Mouse (Mus musculus) heart, embryonic 10.5 days (tissue): ENCODE results near the gene Tes3-ps. TPM values are rescaled to one million over a fixed set of nuclear protein-coding genes. Genes with fewer than 3 reads are reported as not detected.

ENCODE experiments used
- DNase-seq: peaks from one replicate; pipeline ENCODE4 v3.0.0-alpha.2; 2017; ENCODE audit warnings: low spot score
- H3K27ac ChIP-seq: fragments of 300-500 bp; sonication (generic); 2 replicates; pipeline ENCODE4 v1.5.1; 2016; ENCODE audit warnings: mild to moderate bottlenecking
- H3K27me3 ChIP-seq: fragments of 300-500 bp; sonication (generic); 2 replicates; pipeline ENCODE4 v1.6.1; 2016; ENCODE audit warnings: mild to moderate bottlenecking; ENCODE audit not compliant: poor library complexity, insufficient read depth, severe bottlenecking
- H3K36me3 ChIP-seq: fragments of 300-500 bp; sonication (generic); 2 replicates; pipeline ENCODE4 v1.6.1; 2016; ENCODE audit warnings: mild to moderate bottlenecking, moderate library complexity
- H3K4me1 ChIP-seq: fragments of 300-500 bp; sonication (generic); 2 replicates; pipeline ENCODE4 v1.6.1; 2016; ENCODE audit warnings: mild to moderate bottlenecking
- H3K4me3 ChIP-seq: fragments of 300-500 bp; sonication (generic); 2 replicates; pipeline ENCODE4 v1.5.1; 2016; ENCODE audit warnings: mild to moderate bottlenecking, moderate library complexity
- H3K9me3 ChIP-seq: fragments of 300-500 bp; sonication (generic); 2 replicates; pipeline ENCODE4 v1.6.1; 2016; ENCODE audit warnings: mild to moderate bottlenecking, moderate library complexity
- WGBS: fragments of 180-500 bp; shearing (Covaris S2); methylation state at CpG from one replicate; pipeline ENCODE4 v1.1.7; 2016; 5-methylcytosine and 5-hydroxymethylcytosine counted together
- polyA plus RNA-seq: library from polyadenylated mRNA; unstranded; fragments of >200 nt; fragmentation: Nextera tagmentation; extraction: Ambion mirVana; gene quantifications from 2 replicates; pipeline ENCODE4 v1.2.1, GENCODE M21; 2016

The Tes3-ps gene
- polyA plus RNA-seq, 1 experiment from 2014 or later, result 0.68 TPM

DNA sequence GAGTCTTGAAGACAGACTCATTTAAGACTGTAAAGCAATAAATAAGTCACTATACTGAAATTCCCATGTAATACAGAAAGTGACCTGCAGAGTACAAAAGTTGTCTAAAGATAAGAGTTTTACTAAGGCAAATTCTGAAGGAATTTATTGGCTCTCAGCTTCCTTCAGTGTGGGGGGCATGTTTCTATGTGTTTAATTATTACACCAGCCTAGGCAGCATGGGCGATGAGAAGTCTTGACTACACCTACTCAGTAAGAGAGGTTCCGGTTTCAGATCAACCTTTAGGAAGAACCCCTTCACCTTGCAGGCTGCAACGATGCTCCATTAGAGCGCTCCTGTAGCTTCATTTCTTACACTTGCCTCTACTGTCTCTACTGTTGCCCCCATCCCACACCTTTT, 37.5 kb downstream of the Tes3-ps start:
- H3K27me3 ChIP-seq, result no peaks in the 10 kb centered on the region
- H3K36me3 ChIP-seq, result no peaks in the 10 kb centered on the region
- no peak overlapping the region for H3K27ac ChIP-seq
- 94% methylated on average over 4 of the region's 4 CpGs for WGBS
- no peak for DNase-seq
- H3K4me1 ChIP-seq, result no peaks in the 10 kb centered on the region
- no peak overlapping the region for H3K4me3 ChIP-seq
- no peaks in the 10 kb centered on the region for H3K9me3 ChIP-seq

DNA sequence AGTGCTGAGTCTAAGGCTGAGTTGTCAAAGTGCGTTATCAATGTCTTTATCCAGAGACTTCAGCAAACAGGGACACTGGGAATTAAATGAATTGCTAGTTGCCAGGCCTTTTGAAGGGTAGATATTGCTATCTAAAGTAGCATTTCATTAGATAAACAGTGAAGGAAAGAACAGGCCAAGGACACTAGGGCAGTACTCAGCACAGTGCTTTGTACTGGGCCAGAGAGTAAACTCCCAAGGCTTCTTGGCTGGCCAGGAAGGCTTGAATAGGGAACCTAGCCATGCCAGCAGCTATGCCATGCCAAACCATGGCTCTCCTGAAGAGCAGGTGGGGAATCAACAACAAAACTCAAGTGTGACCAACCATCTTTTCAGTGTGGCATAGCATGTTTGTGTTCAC, 43.8 kb downstream of the Tes3-ps start:
- no peak overlapping the region for H3K27ac ChIP-seq
- no peaks in the 10 kb centered on the region for H3K9me3 ChIP-seq
- no peaks in the 10 kb centered on the region for H3K27me3 ChIP-seq
- no peak overlapping the region for H3K4me3 ChIP-seq
- DNase-seq, result no peak
- 87% methylated on average over 1 of the region's 1 CpGs for WGBS
- no peaks in the 10 kb centered on the region for H3K4me1 ChIP-seq
- no peaks in the 10 kb centered on the region for H3K36me3 ChIP-seq

DNA sequence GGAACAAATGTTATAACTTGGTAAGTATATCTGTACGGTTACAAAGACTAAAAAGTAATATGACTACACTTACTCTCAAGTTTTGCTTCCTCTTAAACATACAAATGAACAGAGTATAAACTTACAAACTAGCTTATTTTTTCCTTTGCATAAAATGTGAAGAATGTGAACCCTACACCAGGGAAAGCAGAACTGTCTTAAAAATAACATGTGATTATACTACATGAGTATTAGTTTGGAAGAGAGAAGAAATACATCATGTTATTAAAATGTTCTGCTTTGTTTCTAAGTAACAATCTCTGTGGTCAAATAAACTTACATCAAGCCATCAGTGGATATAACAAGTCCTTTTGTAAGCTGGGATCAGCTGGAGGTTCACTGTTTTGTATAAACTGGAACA, 45.6 kb downstream of the Tes3-ps start:
- Histone ChIP-seq H3K36me3 (no peaks in the 10 kb centered on the region), H3K9me3 (no peaks in the 10 kb centered on the region), H3K4me3 (no peak overlapping the region), H3K4me1 (no peaks in the 10 kb centered on the region), H3K27ac (no peak overlapping the region), H3K27me3 (no peaks in the 10 kb centered on the region)
- DNase-seq, result no peak
- 78% methylated on average over 1 of the region's 1 CpGs for WGBS

DNA sequence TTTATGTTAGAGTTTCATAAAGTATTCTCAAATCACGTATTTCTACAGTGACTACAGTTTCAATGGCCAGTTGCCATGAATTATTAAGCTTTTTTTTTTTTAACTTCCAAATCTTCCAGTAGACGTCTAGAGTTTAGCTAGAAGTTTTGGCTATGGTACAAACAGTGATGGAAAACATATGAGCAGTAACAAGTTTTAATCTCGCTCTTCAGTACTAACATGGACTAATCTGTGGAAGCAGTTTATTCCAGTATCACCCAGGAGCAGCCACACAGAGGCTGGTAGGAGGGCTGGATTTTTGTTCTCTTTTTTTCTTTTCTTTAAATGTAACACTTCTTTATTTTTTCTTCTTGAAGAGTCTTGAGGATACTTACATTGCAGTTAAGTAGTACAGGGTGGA, 51.2 kb downstream of the Tes3-ps start, which contains the start of gene Aspn:
Aspn (plus strand) TSS at position 165 of the 400 bp plus-strand sequence.
- H3K4me1 ChIP-seq, result peaks cover 8% of the 10 kb centered on the region; the same call in 1 of the 2 replicates
- DNase-seq, result no peak
- no peak within 1 kb of the TSS for H3K4me3 ChIP-seq
- H3K36me3 ChIP-seq, result no peaks in the 10 kb centered on the region
- no peak within 1 kb of the TSS for H3K27ac ChIP-seq
- H3K27me3 ChIP-seq, result no peaks in the 10 kb centered on the region
- WGBS, result 87% methylated on average over 3 of the region's 3 CpGs
- no peaks in the 10 kb centered on the region for H3K9me3 ChIP-seq

DNA sequence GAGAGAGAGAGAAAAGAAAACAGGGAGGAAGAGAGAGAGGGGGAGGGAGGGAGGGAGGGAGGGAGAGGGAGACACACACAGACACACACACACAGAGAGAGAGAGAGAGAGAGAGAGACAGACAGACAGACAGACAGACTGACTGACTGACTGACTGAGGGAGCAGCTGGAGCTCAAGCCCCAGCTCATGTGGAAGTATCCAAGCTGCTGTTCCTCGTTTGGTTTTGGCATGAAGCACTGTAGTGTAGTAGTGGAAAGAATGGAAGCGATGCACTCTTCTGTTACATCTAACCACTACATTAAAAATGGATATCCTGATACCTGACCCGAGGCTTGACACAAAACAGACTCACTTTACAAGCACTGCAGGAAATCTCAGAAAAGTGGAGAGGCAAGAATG, 52.5 kb downstream of the Tes3-ps start:
- Histone ChIP-seq H3K27ac (no peak overlapping the region), H3K9me3 (no peaks in the 10 kb centered on the region), H3K36me3 (no peaks in the 10 kb centered on the region), H3K4me1 (peaks cover 8% of the 10 kb centered on the region; the same call in 1 of the 2 replicates), H3K27me3 (no peaks in the 10 kb centered on the region), H3K4me3 (no peak overlapping the region)
- no peak for DNase-seq
- WGBS, result 39% methylated on average over 3 of the region's 3 CpGs

Other genes starting within 250 kb of the Tes3-ps start
- gene Susd3, start 244.6 kb upstream of the Tes3-ps start, polyA plus RNA-seq, result 0.41 and 1.1 TPM in 2 replicates
- gene Fgd3, start 173.0 kb upstream of the Tes3-ps start, polyA plus RNA-seq, result 0.26 and 0.45 TPM in 2 replicates
- gene Bicd2, start 151.7 kb upstream of the Tes3-ps start, polyA plus RNA-seq, result 37.5 and 46.7 TPM in 2 replicates
- gene Ippk, start 72.1 kb upstream of the Tes3-ps start, polyA plus RNA-seq, result 15.8 and 18.5 TPM in 2 replicates
- 0.63 and 0.84 TPM in 2 replicates for gene Ecm2, start 11.5 kb downstream of the Tes3-ps start, polyA plus RNA-seq
- gene Aspn, start 51.1 kb downstream of the Tes3-ps start, polyA plus RNA-seq, result 0.21 TPM in 2 replicates
- gene Omd, start 89.1 kb downstream of the Tes3-ps start, polyA plus RNA-seq, result 0.65 and 1.0 TPM in 2 replicates
- gene Ogn, start 114.7 kb downstream of the Tes3-ps start, polyA plus RNA-seq, result 1.3 and 2.1 TPM in 2 replicates
- 25.3 and 27.7 TPM in 2 replicates for gene Cenpp, start 159.5 kb downstream of the Tes3-ps start, polyA plus RNA-seq
- 15.7 and 16.9 TPM in 2 replicates for gene Nol8, start 159.8 kb downstream of the Tes3-ps start, polyA plus RNA-seq
- 83.5 and 89.3 TPM in 2 replicates for gene Iars, start 188.8 kb downstream of the Tes3-ps start, polyA plus RNA-seq